Mouse (Mus musculus): Measurements from ENCODE around the gene Sh3bgrl2.

The Sh3bgrl2 gene

DNA sequence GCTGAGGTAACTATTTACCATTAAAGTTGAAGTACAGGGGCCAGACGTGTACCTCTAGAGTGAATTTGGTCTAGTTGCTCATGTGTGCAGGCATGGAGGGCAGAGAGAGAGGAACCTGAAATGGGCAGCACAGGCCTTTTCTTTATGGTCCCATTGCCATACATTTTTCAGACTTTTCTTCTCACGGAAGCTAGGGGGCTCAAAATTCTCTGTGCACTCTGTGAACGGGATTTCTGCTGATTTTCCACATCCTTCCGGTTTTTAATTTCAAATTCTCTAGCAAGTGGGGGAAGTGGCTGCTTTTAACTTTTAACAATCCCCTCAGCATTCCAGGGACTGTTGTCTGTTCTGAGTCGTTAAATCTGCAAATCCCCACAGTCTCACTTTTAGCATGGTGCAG, 83.8 kb downstream of the Sh3bgrl2 start:
- no peak for DNase-seq

GRCm38 (mm10) chr9:83634703-83635102, 86.6 kb downstream of the Sh3bgrl2 start:
- DNase-seq: no peak

DNA sequence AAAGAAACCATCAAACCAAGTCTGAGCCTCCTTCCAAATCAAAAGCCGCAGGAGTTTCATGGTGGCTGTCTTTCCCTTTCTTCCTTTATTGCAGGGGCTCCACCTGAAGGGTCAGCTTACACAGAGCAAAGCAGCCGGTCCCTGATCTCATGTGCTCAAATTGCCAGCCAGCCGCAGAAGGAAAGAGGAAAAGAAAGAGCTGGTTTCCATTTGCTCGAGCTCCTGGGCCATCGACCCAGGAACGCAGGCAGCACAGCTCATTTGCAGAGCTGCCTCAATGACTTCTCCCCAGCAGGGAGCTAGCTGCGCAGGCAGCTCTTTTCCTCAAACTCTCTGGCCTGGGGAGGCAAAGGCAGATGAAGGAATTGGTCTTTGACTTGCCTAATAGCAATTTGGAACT, 87.9 kb downstream of the Sh3bgrl2 start:
- DNase-seq: no peak

DNA sequence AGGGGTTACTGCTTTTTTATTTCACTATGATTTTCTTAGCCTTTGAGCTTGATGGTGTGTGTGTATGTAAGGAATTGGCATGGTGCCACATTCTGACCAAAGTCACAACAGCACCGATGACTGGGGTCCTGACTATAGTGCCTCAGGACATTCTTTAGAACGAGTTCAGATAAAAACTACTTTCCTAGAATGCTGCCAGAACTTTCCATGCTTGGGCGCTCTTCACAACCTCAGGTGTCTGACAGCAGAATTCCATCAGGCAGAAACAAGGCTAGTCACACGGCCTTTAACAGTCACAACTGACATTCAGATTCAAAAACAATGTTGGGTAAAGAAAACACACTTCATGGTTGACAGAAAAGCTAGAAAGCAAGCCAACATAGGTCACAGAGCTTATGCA, 95.0 kb downstream of the Sh3bgrl2 start:
- no peak for DNase-seq

DNA sequence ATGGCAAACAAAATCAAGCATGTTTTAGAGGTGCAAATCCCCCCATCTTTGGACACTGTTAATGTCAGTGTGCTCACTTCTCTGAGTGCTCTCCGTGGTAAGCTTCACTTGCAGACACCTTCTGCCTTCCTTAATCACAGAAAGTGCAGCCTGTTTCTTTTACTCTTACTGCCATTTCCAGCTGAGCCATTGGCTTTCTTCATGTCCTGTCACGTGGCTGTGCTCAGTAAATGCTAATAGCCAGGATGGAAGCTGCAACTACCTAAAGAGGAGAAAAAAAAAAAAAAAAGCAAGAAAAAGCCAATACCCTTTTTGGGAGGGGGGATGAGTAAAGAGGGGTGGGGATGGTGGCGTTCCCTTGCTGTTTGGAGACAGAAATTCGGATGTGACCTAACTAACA, 95.7 kb downstream of the Sh3bgrl2 start:
- no peak for DNase-seq

- DNase-seq: no peak
These were observed 98.1 kb downstream of the Sh3bgrl2 start for GRCm38 (mm10) chr9:83646215-83646614.

DNA sequence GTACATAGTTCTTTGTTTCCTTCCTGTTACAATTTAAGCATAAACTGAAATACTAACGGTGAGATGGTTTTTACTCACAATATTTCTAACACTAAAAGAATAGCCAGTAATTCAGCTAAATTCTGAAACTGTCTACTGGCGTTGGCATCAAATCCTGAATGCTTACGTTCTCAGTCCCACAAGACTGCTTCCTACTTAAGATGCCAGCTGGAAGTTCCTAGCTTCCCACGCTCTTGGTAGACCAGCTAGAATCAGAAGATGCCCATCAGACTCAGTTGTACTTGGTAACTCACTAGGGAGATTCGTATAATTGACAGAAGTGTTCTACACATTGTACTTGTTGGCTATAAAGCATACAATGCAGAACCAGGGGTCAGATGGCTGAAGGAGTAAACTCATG, 98.6 kb downstream of the Sh3bgrl2 start:
- no peak for DNase-seq

GRCm38 (mm10) chr9:83647919-83648705, 100.0 kb downstream of the Sh3bgrl2 start:
- DNase-seq: no peak

GRCm38 (mm10) chr9:83648733-83649132, 100.6 kb downstream of the Sh3bgrl2 start:
- DNase-seq: no peak

DNA sequence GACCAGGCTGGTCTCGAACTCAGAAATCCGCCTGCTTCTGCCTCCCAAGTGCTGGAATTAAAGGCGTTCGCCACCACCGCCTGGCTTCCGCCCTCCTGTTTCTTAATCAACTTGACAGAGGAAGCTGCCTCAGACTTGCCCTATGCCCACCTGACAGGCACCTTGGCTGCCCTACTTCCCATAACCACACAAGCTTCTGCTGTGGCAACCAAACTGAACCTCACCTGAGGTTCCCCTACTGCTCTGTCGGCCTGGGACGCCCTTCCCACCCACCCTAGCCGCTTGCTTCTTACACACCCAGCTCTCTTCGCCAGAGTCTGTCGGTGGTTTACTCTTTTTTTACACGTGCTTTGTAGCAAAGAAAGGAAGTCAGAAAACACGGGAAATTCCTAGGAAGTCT, 103.9 kb downstream of the Sh3bgrl2 start:
- DNase-seq: no peak

DNA sequence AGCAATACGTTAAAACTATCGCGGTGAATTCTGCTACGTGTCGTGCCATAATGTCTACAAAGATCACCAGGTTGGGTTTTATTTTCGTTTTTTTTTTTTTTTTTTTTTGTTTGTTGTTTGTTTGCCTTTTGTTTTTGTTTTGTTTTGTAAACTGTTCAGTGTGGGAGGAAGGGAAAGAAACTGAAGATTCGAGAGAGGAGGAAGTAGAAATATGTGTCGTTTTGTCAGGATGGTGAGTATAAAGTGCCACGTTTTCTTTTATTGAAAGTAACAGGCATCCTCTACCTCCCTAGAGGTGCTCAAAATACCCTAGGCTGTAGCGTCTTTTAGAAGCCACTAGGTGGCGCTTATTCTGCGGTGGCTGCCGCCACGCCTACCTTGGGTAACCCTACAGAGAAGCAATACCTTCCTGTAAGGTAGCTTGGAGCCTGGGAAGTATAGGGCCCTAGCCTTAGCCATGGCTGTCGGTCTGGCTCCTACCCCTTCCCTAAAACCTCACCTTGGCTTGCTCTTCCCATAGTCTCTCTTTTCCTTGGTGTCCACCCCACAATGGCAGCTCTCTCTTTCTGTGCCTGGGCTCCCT, 104.6 kb downstream of the Sh3bgrl2 start:
- no peak for DNase-seq

DNA sequence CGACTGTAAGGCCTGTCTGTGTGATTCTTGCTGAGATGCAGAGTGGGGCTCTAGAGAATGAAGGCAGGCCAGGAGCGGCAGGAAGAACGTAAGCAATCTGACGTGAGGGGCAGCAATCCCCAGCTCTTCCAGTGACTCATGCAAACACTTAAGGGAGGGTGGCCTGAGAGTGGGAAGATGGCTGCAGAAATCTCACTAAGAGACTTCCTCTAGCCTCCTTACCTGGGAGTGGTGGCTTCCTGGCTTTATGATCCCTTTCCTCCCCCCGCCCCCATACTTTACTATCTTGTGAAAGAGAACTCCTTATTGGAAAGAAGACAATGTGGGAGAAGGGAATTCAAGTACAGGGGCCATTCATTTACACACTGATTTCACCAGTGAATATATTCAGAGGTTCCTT, 106.5 kb downstream of the Sh3bgrl2 start:
- DNase-seq: no peak

DNA sequence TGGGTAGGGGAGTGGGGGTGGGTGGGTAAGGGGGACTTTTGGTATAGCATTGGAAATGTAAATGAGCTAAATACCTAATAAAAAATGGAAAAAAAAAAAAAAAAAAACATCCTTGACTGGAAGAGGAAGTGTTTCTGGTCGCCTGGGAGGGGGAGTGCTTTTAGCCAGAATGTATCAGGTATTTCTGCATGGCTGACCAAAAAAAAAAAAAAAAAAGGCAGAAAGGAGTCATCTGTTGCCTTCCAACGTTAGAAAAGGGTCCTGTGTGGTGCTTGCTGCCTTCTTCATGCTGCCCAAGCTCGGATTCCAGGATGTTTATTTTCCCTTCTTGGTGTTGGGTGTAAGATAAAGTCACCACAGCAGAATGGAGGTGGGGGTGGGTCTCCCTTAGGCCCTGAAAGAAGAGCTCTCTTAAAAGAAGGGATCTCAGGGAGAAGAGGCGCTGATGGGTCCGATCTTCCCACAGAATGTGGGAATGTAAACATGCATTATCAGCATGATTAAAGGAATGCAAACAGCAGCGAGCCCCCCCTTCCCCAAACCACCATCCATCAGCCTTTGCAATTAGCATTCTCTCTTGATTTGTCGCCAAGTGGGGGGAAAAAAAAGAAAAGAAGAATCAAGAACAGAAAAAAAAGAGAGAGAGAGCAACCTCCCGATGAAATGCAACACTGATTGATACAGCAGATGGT, 109.0 kb downstream of the Sh3bgrl2 start:
- DNase-seq: no peak

GRCm38 (mm10) chr9:83657652-83658002, 109.5 kb downstream of the Sh3bgrl2 start:
- no peak for DNase-seq

- no peak for DNase-seq
These were observed 111.0 kb downstream of the Sh3bgrl2 start for GRCm38 (mm10) chr9:83659081-83659480.

GRCm38 (mm10) chr9:83661811-83662210, 113.7 kb downstream of the Sh3bgrl2 start:
- DNase-seq: no peak

- peak; percentile 27 to 30 for DNase-seq
These were observed 116.1 kb downstream of the Sh3bgrl2 start for GRCm38 (mm10) chr9:83663981-83664897.

DNA sequence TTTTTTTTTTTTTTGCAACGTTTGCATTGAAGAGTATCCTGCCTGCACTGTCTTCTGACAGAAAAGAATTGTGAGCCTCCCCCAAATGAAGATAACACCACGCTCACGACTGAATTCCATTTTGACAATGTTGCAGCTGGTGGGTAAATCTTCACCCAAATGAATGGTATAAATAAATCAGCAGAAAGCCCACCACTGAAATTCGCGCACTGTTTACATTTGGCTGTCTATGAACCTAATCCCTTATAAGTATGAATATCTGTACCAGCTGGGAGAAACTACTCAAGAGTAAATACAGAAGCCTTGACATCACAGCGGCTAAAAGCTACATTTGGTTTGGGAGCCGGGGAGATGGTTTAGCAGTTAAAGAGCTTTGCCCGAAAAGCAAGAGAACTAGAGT, 116.8 kb downstream of the Sh3bgrl2 start:
- DNase-seq: no peak

DNA sequence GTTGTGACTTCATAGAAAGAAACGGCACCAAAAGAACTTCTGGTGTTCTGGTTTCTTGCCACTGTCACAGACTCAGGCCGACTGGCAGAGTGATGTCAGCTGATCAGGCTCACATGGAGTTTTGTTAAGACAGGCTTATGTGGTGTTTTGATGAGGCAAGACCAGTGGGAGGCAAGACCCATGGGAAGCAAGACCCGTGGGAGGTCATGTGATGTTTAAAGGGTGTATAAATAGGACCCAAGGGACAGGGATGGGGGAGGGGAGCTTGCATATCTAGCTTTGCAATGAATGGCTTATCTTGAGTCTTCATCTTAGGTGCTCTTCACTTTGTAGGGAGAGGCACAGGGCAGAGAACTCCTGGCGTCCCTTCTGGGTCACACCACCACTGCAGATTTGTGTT, 118.9 kb downstream of the Sh3bgrl2 start:
- no peak for DNase-seq

- DNase-seq: no peak
These were observed 131.5 kb downstream of the Sh3bgrl2 start for GRCm38 (mm10) chr9:83679626-83680025.

GRCm38 (mm10) chr9:83681661-83682655, 133.8 kb downstream of the Sh3bgrl2 start:
- DNase-seq: no peak
